8 mouse cellular contexts compared by ENCODE assay signal in the genomic region with DNA sequence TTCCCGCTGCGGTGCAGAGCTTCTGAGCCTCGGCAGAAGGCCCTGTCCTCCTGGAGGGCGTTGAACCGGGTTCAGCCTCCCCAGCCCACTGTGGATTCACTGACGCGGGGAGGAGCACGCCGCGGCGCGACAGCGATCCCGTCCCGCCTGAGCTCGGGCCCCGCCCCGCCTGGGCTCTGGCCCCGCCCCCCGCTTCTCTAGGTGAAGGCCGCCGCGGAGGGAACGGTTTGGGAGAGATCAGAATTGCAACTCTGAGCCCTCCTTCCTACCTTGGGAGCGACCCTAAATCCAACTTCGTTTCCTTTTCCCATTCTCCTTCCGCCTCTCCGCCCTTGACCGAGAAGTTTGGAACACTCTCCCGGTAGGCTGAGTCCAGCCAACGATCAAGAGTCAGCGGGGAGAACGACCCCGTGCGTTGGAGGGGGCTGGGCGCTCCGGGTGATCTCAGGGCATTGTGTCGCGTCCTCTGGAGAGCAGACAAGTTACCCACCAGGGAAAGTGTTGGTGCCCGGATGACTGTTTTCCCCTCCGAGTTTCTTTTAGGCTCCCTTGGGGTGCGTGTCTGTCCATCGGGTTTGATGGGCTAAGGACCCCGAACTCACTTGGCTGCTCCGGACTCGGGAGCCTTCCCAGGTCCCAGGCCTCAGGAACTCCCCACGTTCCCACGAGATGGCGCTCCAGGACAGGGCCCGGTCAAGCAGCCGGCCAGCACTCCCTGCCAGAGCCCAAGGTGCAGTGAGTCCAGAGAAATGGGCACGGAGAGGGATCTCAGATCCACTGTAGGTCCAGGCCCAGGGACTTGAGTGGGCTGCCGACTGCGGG. TPM values are rescaled to one million over a fixed set of nuclear protein-coding genes. Genes with fewer than 3 reads are reported as not detected.
DNase-seq lines count a peak whose midpoint lies in the region; ATAC-seq and TF ChIP-seq lines count a peak whose summit lies in the region.

No protein-coding gene starts in this region.

- ATAC-seq in intestine, postnatal 0 days: peak; percentile 52

- peak; percentile 96 for DNase-seq in adrenal gland, postnatal 10 days
- peak; percentile 93 for DNase-seq in embryo, embryonic 9.5 days (ENCODE audit: extremely low spot score)
- DNase-seq in gastrocnemius, postnatal 4 days (ENCODE audit: low spot score in 2 of 2): peak; percentile 82 to 92
- peak; percentile 98 for DNase-seq in limb, embryonic 10.5 days (ENCODE audit: low spot score)
- peak; percentile 92 for DNase-seq in midbrain, embryonic 10.5 days (ENCODE audit: low spot score)
- peak; percentile 68 for DNase-seq in skeletal muscle tissue, adult 2 months (ENCODE audit: low read depth, low spot score)
- peak; percentile 84 for DNase-seq in yolk sac, embryonic 10.5 days (ENCODE audit: low spot score)

- peak overlapping the region; percentile 56 for H3K9ac ChIP-seq in intestine, postnatal 0 days (ENCODE audit: low read depth, low read length)

- no peaks in the 10 kb centered on the region for H3K9me3 ChIP-seq in intestine, postnatal 0 days (ENCODE audit: control insufficient read depth)
- H3K9me3 ChIP-seq in limb, embryonic 10.5 days (replicated peaks): no peaks in the 10 kb centered on the region
- no peaks in the 10 kb centered on the region for H3K9me3 ChIP-seq in midbrain, embryonic 10.5 days (replicated peaks)

- H3K4me3 ChIP-seq in intestine, postnatal 0 days (ENCODE audit: low read depth, low read length): peak overlapping the region; percentile 54
- peak overlapping the region; percentile 67 for H3K4me3 ChIP-seq in limb, embryonic 10.5 days
- peak overlapping the region; percentile 58 for H3K4me3 ChIP-seq in midbrain, embryonic 10.5 days

- TF ChIP-seq CTCF in intestine, postnatal 0 days (IDR thresholded peaks at IDR 0.05; ENCODE audit: low read depth): peak; percentile 98

- peak overlapping the region; percentile 91 for H3K4me2 ChIP-seq in intestine, postnatal 0 days (replicated peaks; ENCODE audit: low read depth)

- peaks cover 46% of the 10 kb centered on the region for H3K27me3 ChIP-seq in intestine, postnatal 0 days (replicated peaks; ENCODE audit: control insufficient read depth, insufficient read depth, low read length)
- H3K27me3 ChIP-seq in limb, embryonic 10.5 days (ENCODE audit: low read depth, poor library complexity, severe bottlenecking): peaks cover 65% of the 10 kb centered on the region
- H3K27me3 ChIP-seq in midbrain, embryonic 10.5 days (ENCODE audit: low read depth, poor library complexity, severe bottlenecking): peaks cover 93% of the 10 kb centered on the region

- H3K36me3 ChIP-seq in intestine, postnatal 0 days (ENCODE audit: control insufficient read depth, insufficient read depth): no peaks in the 10 kb centered on the region
- H3K36me3 ChIP-seq in limb, embryonic 10.5 days: peaks cover 11% of the 10 kb centered on the region
- H3K36me3 ChIP-seq in midbrain, embryonic 10.5 days: no peaks in the 10 kb centered on the region

- H3K4me1 ChIP-seq in intestine, postnatal 0 days (replicated peaks; ENCODE audit: control insufficient read depth, insufficient read depth, low read length): peaks cover 8% of the 10 kb centered on the region
- H3K4me1 ChIP-seq in limb, embryonic 10.5 days: peaks cover 59% of the 10 kb centered on the region
- peaks cover 45% of the 10 kb centered on the region for H3K4me1 ChIP-seq in midbrain, embryonic 10.5 days

- H3K27ac ChIP-seq in intestine, postnatal 0 days (ENCODE audit: low read depth, low read length): no peak overlapping the region
- peak overlapping the region; percentile 86 for H3K27ac ChIP-seq in limb, embryonic 10.5 days
- H3K27ac ChIP-seq in midbrain, embryonic 10.5 days (replicated peaks): peak overlapping the region; percentile 65

- WGBS in intestine, postnatal 0 days: 1% methylated on average over 54 of the region's 54 CpGs
- under 1% methylated on average over 54 of the region's 54 CpGs for whole genome bisulfite sequencing in limb, embryonic 10.5 days
- under 1% methylated on average over 54 of the region's 54 CpGs for WGBS in midbrain, embryonic 10.5 days

RNA-seq across cellular contexts. Expression of a gene that starts 5.8 kb away (rescaled TPM):
- not detected for total RNA-seq in adrenal gland, postnatal 10 days (2021)
- total RNA-seq in gastrocnemius, postnatal 4 days (2021): not detected
- not detected in 2 replicates for polyA plus RNA-seq in intestine, postnatal 0 days (2015; fragmentation: Nextera tagmentation; extraction: Ambion mirVana)
- not detected in 2 replicates for polyA plus RNA-seq in limb, embryonic 10.5 days (2016; fragmentation: Nextera tagmentation; extraction: Ambion mirVana)
- not detected in 2 replicates for polyA plus RNA-seq in midbrain, embryonic 10.5 days (2016; fragmentation: Nextera tagmentation; extraction: Ambion mirVana)

RNA-seq across cellular contexts. Expression of a gene that starts 12.0 kb away (rescaled TPM):
- total RNA-seq in adrenal gland, postnatal 10 days (2021): 10 to 100 TPM; 27.5 to 31.5 TPM
- total RNA-seq in gastrocnemius, postnatal 4 days (2021): 10 to 100 TPM; 17.1 to 20.8 TPM
- polyA plus RNA-seq in intestine, postnatal 0 days (2015; fragmentation: Nextera tagmentation; extraction: Ambion mirVana): 3.0 and 3.3 TPM in 2 replicates
- polyA plus RNA-seq in limb, embryonic 10.5 days (2016; fragmentation: Nextera tagmentation; extraction: Ambion mirVana): 4.0 and 5.3 TPM in 2 replicates
- polyA plus RNA-seq in midbrain, embryonic 10.5 days (2016; fragmentation: Nextera tagmentation; extraction: Ambion mirVana): 0.27 and 0.43 TPM in 2 replicates

RNA-seq across cellular contexts. Expression of a gene that starts 41.9 kb away (rescaled TPM):
- total RNA-seq in adrenal gland, postnatal 10 days (2021): under 1 TPM in 1 of 2 experiments, not detected in 1; 0.12 TPM
- 1 to 10 TPM; 5.8 to 6.2 TPM for total RNA-seq in gastrocnemius, postnatal 4 days (2021)
- not detected in 2 replicates for polyA plus RNA-seq in intestine, postnatal 0 days (2015; fragmentation: Nextera tagmentation; extraction: Ambion mirVana)
- 23.5 and 49.0 TPM in 2 replicates for polyA plus RNA-seq in limb, embryonic 10.5 days (2016; fragmentation: Nextera tagmentation; extraction: Ambion mirVana)
- 0.04 and 0.20 TPM in 2 replicates for polyA plus RNA-seq in midbrain, embryonic 10.5 days (2016; fragmentation: Nextera tagmentation; extraction: Ambion mirVana)

Comparison
In these comparisons a context has a peak if more than half of its experiments do, and no peak if none do; other contexts are left out.
1. RNA of a gene that starts 41.9 kb away (polyA plus RNA-seq): 23.5 to 49.0 TPM in limb, embryonic 10.5 days; 0.04 to 0.20 TPM in midbrain, embryonic 10.5 days and not detected in intestine, postnatal 0 days; every median in the first group is over 10 times any median in the second.
2. Peak in every context shown above with its lines, with median percentiles within 50 percentile points of each other: DNase-seq and H3K4me3 ChIP-seq.